Mouse (Mus musculus): Measurements from ENCODE around the gene 4930556J24Rik. TPM values are rescaled to one million over a fixed set of nuclear protein-coding genes. Genes with fewer than 3 reads are reported as not detected.

4930556J24Rik gene
- total RNA-seq, 2 experiments from 2014 or later: 0.28 TPM

DNA sequence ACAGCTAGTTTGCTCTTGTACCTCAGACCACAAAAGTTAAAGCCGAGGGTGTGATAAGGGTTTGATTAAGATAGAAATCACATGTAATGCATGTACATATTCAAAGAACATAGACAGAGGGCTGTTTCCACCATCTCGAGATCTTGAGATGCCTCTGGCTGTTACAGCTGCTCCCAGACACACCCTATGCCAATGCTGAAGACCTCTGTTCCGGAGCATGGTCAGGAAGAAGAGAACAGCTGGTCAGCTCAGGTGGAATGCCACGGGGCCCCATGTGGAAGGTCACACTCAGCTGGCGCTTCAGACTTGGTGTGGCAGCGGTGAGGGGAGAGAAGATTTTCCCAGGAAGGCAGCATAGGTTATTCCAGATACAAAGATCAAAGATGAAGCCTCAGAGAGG, 71.9 kb downstream of the 4930556J24Rik start:
- intact Hi-C loops (cut with DNase I): no loop called here
- no peak for DNase-seq (ENCODE audit: extremely low spot score in 1 of 2, low spot score in 2 of 2)

DNA sequence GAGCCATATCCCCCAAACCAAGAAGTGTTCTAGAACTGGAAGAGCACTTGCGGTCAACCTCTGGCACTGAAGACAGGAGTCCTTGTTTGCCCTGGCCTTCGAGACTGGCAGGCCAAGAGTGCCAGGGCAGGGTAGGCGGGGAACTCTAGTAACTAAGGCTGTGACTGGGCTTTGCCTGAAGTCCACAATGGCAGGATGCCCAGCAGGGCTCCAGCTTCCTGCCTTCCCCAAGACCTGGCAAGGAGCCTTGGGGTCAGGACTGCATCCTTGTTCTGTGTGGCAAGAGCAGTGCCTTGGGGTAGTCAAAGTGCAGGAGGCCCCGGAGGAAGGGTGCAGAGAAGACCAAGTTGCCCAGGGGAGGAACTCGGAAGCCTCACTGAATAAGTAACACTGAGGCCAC, 73.5 kb downstream of the 4930556J24Rik start:
- intact Hi-C loops (cut with DNase I): no loop called here
- peak; percentile 73 to 92 for DNase-seq (ENCODE audit: extremely low spot score in 1 of 2, low spot score in 2 of 2)

GRCm38 (mm10) chr11:3902516-3902915, 74.1 kb downstream of the 4930556J24Rik start:
- no peak for DNase-seq (ENCODE audit: extremely low spot score in 1 of 2, low spot score in 2 of 2)
- intact Hi-C loops (cut with DNase I): no loop called here

- intact Hi-C loops (cut with DNase I): no loop called here
- DNase-seq (ENCODE audit: extremely low spot score in 1 of 2, low spot score in 2 of 2): no peak
These were observed 76.3 kb downstream of the 4930556J24Rik start for GRCm38 (mm10) chr11:3900296-3900695.

GRCm38 (mm10) chr11:3895933-3896332, 80.6 kb downstream of the 4930556J24Rik start:
- intact Hi-C loops (cut with DNase I): no loop called here
- DNase-seq (ENCODE audit: extremely low spot score in 1 of 2, low spot score in 2 of 2): no peak

GRCm38 (mm10) chr11:3895458-3895857, 81.1 kb downstream of the 4930556J24Rik start:
- intact Hi-C loops (cut with DNase I): no loop called here
- DNase-seq (ENCODE audit: extremely low spot score in 1 of 2, low spot score in 2 of 2): no peak

DNA sequence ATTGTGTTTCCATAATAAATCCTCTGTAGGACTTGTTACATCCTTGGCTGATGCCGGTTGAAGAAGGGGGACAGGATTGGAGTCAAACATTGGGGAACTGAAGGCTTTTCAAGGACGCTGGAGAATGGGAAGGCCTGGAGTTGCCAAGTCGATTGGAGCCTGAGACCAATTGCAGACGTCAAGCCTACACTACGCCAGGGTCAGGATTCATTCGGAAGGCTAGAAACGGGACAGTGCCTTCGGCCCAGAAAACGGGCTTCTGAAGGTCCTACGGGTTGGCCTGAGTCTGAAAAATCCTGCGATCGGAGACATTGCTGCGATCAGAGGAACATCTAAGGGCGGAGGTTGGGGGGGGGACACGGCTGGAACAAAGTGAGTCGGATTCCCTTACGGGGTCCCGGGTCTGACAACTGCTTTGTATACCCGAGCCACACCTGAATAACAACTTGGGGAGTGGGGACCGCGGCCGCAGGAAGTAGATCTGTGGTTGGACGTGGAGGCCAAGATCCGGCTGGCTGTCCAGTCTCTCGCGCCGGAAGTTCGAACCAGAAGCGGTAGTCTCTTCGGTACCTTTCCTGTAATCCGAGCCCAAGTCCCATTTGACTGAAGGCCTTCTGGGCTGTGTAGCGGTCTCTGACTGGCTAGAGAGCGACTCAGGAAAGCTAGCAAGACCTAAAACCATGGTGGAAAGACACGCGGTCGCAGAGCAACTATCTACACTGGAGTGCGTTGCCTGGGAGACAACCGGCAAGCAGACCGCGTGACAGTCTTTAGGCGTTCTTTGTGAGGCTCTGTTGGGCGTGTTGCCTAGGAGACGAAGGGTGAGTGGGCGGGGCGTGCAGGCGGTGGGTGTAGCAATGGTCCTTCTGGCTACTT, 81.9 kb downstream of the 4930556J24Rik start, which contains the start of the genes 4921536K21Rik and Dusp18:
Gene 4921536K21Rik, minus strand, starts transcription at position 693 of the 876 bp plus-strand sequence.
Gene Dusp18, plus strand, starts transcription at position 835 of the 876 bp plus-strand sequence.
- peak; percentile 96 to 97 for DNase-seq (ENCODE audit: extremely low spot score in 1 of 2, low spot score in 2 of 2)
- intact Hi-C loops (cut with DNase I): no loop called here

- DNase-seq (ENCODE audit: extremely low spot score in 1 of 2, low spot score in 2 of 2): no peak
- intact Hi-C loops (cut with DNase I): no loop called here
These were observed 82.6 kb downstream of the 4930556J24Rik start for GRCm38 (mm10) chr11:3893970-3894369.

Other genes with a start within 250 kb of the 4930556J24Rik start
- gene Osbp2, start 112.9 kb downstream of the 4930556J24Rik start, total RNA-seq (2021): 100 to 1,000 TPM; 125 to 126 TPM
- under 1 TPM; 0.62 to 0.65 TPM for gene 4921536K21Rik, start 81.7 kb downstream of the 4930556J24Rik start, total RNA-seq (2021)
- gene Dusp18, start 81.5 kb downstream of the 4930556J24Rik start, total RNA-seq (2021): 10 to 100 TPM; 18.8 to 21.0 TPM
- gene Slc35e4, start 62.1 kb downstream of the 4930556J24Rik start, total RNA-seq (2021): 10 to 100 TPM; 25.2 to 27.7 TPM
- gene Tcn2, start 44.6 kb downstream of the 4930556J24Rik start, total RNA-seq (2021): 10 to 100 TPM; 13.0 to 14.5 TPM
- gene Pes1, start 12.8 kb downstream of the 4930556J24Rik start, total RNA-seq (2021): 10 to 100 TPM; 34.3 to 47.9 TPM
- 1 to 10 TPM; 9.2 to 9.9 TPM for gene Gal3st1, start 6.9 kb upstream of the 4930556J24Rik start, total RNA-seq (2021)
- gene Sec14l4, start 54.7 kb upstream of the 4930556J24Rik start, total RNA-seq (2021): under 1 TPM in 1 of 2 experiments, not detected in 1; 0.11 TPM
- 1 to 10 TPM; 2.3 to 3.6 TPM for gene Sec14l3, start 88.1 kb upstream of the 4930556J24Rik start, total RNA-seq (2021)
- 10 to 100 TPM; 59.4 to 73.7 TPM for gene Mtfp1, start 118.7 kb upstream of the 4930556J24Rik start, total RNA-seq (2021)
- 10 to 100 TPM; 14.0 to 14.4 TPM for gene Sec14l2, start 146.6 kb upstream of the 4930556J24Rik start, total RNA-seq (2021)
- gene Rnf215, start 158.4 kb upstream of the 4930556J24Rik start, total RNA-seq (2021): 10 to 100 TPM; 43.4 to 45.8 TPM
- gene Ccdc157, start 183.5 kb upstream of the 4930556J24Rik start, total RNA-seq (2021): 10 to 100 TPM; 13.8 to 15.5 TPM
- 10 to 100 TPM; 73.9 to 75.1 TPM for gene Sf3a1, start 183.6 kb upstream of the 4930556J24Rik start, total RNA-seq (2021)
- 10 to 100 TPM; 27.4 to 27.8 TPM for gene Tbc1d10a, start 210.0 kb upstream of the 4930556J24Rik start, total RNA-seq (2021)
- 1 to 10 TPM; 2.1 to 5.2 TPM for gene Castor1, start 241.4 kb upstream of the 4930556J24Rik start, total RNA-seq (2021)